Mouse (Mus musculus): ENCODE measurements around the gene Gm17332. TPM values are rescaled to one million over a fixed set of nuclear protein-coding genes. Genes with fewer than 3 reads are reported as not detected.
"Not testable (repeated sequence)": the region's sequence is repeated elsewhere in the genome, so short reads cannot be mapped to it uniquely, and the experiment has no call there.

The Gm17332 gene
- polyA plus RNA-seq, 1 experiment from 2014 or later: not detected

DNA sequence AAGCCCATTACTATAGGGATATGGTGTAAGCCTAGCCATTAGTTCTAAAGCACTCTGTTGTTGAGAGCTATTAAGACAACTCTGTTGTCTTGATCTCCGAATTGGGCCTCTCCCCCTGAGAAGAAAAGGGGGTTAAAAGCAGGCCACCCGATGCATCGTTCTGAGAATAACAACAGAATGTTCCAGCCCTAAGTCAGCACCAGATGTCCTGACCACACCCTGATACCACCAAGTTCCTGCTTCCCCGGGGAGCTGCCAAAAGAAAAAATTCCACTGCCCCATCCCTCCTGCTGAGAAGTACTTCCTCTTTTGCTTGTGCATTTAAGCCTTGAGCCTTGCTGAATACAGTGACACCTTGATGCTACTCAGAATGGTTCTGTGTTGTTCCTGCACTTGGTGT is 48.5 kb downstream of the Gm17332 start:
- WGBS: 78% methylated on average over 4 of the region's 4 CpGs
- H3K4me3 ChIP-seq; H3K27ac ChIP-seq; H3K9ac ChIP-seq; H3K27me3 ChIP-seq; H3K9me3 ChIP-seq; H3K4me1 ChIP-seq; H3K36me3 ChIP-seq; ATAC-seq (ENCODE audit: insufficient number of reproducible peaks, insufficient read depth, low FRiP score, low TSS enrichment, low read depth); H3K4me2 ChIP-seq: not testable (repeated sequence)

Other genes with a start within 250 kb of the Gm17332 start
- gene Erlec1, start 228.1 kb downstream of the Gm17332 start, polyA plus RNA-seq (2015; fragmentation: Nextera tagmentation; extraction: Ambion mirVana): 13.4 and 15.2 TPM in 2 replicates
- 17.9 and 19.6 TPM in 2 replicates for gene Chac2, start 196.1 kb downstream of the Gm17332 start, polyA plus RNA-seq (2015; fragmentation: Nextera tagmentation; extraction: Ambion mirVana)
- 1.2 and 1.4 TPM in 2 replicates for gene Stc2, start 187.6 kb upstream of the Gm17332 start, polyA plus RNA-seq (2015; fragmentation: Nextera tagmentation; extraction: Ambion mirVana)

All from embryonic facial prominence, embryonic 13.5 days (tissue).